Mouse (Mus musculus): ENCODE results near the gene Tap2. TPM values are rescaled to one million over a fixed set of nuclear protein-coding genes. Genes with fewer than 3 reads are reported as not detected.
"Not testable (repeated sequence)": the region's sequence is repeated elsewhere in the genome, so short reads cannot be mapped to it uniquely, and the experiment has no call there.

The Tap2 gene
- total and polyA plus RNA-seq, 3 experiments = 43.6 to 64.1 (median 55.6) TPM

DNA sequence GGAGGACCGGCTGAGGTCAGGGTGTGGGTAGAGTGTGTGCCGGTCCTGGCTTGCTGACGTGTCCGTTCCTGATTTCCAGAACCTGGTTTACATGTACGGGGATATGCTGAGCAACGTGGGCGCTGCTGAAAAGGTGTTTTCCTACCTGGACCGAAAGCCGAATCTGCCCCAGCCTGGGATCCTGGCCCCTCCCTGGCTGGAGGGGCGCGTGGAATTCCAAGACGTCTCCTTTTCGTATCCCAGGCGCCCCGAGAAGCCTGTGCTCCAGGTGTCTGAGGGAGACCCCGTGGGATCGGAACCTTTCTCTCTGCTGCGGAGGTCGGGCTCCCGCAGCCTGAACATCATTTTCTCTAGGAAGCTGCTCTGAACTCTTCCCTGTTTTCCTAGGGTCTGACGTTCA is 10.6 kb downstream of the Tap2 start:
- no peak for DNase-seq

DNA sequence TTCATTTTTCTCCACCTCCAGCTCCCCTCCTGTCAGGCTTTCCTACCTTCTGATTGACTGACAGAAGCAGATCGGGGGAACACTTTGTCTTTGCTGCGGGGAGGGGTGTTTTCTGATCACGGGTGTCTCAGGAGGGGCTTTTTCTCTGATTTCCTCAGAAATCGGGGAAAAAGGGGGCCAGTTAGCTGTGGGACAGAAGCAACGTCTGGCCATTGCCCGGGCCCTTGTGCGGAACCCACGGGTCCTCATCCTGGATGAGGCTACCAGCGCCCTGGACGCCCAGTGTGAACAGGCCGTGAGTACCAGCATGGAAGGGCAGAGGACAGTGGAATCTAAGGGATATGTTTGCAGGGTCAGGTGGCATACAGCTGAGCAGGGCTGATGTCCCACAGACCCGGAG is 11.8 kb downstream of the Tap2 start:
- DNase-seq = no peak

DNA sequence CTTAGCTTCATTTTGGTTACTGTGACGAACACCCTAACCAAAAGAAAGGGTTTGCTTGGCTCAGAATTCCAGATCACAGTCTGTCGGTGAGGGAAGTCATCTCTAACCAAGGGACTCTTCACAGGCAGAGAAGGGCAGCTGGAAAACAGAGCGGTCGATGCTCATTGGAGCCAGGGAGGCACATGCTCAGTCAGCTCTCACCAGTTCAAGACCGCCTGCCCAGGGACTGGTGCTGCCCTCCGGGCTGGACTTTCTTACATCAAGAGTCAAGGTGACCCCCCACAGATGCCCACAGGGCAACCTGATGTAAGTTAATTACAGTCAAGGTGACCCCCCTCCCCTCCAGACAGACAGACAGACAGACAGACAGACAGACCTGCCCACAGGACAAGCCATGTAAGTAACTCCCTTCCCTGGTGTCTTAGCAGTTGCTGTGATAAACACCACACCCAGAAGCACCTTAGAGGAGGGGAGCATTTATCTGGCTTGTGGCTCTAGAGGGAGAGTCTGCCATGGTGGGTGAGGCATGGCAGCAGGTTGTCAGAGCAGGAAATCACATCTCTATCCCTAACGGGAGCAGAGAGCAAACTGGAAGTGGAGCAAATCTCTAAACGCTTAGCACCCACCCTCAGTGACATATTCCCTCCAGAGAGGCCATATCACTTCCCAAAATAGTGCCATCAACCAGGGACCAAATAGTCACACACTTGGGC is 14.0 kb downstream of the Tap2 start:
- DNase-seq = no peak

DNA sequence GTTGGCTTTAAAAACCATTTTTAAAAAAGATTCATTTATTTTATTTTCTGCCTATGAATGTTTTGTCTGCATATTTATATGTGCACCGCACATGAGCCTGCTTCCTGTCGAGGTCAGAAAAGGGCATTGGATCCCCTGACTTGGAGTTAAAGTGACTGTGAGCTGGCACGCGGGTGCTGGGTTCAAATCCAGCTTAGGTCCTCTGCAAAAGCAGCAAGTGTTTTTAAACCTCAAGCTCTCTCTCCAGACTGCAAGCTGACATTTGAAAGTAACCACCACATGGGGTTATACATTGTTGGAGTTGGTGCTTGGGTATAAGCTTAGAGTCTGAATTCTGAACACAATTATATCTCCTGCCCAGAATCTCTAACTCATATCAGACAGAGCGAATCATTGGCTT is 14.7 kb downstream of the Tap2 start:
- no peak for DNase-seq

DNA sequence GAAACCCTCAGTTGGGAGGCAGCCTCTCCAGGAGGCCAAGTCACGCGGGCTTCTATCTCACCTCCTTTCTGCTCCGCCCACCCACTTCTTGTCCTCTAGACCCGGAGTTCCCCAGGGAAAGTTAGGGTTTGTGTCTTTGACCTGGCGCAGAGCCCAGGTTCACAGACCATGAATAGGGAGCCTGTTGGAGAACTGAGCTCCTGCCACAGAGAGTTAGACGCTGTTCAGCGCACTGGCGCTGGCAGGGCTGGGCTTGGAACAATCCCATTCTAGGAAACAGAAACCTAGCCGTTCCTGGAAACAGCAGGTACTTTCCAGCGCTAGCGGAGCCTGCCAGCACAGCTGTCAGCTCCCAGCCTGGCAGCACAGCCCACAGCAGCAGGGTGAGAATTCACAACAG is 15.3 kb downstream of the Tap2 start:
- peak; percentile 78 for DNase-seq

DNA sequence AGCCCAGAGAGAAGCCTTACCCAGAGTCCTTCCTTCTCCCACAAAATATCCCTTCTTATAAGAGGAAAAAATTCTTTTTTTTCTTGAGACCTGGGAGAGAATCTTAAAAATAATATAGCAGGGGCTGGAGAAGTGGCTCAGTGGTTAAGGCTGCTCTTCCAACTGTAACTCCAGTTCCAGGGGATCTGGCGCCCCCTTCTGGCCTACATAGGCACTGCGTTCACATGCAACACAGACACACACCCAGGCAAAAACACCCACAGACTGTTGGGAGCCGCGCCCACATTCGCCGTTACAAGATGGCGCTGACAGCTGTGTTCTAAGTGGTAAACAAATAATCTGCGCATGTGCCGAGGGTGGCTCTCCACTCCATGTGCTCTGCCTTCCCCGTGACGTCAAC is 15.8 kb downstream of the Tap2 start:
- peak; percentile 44 for DNase-seq

DNA sequence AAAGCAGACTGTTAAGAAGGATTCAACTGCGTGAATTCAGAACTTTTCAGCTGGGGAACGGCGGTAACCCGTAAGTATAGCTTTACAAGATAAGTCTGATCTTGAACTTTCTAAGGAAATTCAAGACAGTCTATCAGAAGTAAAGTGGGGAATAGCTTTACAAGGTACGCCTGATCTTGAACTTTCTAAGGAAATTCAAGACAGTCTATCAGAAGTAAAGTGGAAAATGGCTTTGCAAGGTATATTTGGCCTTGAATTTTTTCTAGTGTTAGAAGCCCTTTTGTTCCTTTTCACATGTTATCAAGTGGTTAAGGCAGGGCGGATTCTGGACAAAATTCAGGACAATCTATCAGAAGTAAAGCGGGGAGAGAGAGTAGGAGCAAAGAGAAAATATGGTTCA is 16.5 kb downstream of the Tap2 start:
- not testable (repeated sequence) for DNase-seq

DNA sequence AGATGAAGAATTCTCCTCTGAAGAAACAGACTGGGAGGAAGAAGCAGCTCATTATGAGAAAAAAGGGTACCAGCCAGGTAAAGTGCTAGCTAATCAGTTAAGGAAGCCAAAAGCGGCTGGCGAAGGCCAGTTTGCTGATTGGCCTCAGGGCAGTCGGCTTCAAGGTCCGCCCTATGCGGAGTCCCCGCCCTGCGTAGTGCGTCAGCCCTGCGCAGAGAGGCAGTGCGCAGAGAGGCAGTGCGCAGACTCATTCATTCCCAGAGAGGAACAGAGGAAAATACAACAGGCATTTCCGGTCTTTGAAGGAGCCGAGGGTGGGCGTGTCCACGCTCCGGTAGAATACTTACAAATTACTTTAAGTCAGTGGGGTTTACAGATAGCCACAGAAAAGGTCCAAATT is 17.1 kb downstream of the Tap2 start:
- DNase-seq = not testable (repeated sequence)

DNA sequence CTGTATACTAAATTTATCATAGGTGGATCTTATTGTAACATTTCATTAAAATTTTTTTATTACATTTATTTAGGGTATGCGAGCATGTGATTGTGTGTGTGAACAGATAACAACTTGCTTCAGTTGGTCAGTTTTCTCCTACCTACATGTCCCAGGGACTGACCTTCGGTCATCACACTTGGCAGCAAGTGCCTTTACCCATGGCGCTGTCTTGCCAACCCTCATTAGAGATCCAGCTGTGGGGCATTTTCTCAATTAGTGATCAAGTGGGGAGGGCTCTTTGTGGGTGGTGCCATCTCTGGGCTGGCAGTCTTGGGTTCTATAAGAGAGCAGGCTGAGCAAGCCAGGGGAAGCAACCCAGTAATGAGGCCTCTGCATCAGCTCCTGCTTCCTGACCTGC is 21.5 kb downstream of the Tap2 start:
- DNase-seq = no peak

DNA sequence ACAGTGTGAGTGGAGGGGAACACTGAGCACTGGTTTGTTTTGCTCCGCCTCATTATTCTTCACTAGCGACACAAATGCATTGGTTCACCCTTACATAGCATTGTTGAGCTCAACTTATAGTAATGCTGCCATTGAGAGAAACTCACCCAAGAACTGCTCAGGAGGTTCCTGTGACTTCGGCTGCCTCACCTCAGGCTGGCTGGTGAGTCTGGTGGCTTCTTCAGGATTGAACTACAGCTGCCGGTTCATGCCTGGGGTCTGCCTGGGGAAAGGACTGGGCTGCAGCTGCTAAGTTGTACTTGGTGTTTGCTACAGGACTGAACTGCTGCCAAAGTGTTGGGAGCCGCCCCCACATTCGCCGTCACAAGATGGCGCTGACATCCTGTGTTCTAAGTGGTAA is 22.1 kb downstream of the Tap2 start:
- no peak for DNase-seq

DNA sequence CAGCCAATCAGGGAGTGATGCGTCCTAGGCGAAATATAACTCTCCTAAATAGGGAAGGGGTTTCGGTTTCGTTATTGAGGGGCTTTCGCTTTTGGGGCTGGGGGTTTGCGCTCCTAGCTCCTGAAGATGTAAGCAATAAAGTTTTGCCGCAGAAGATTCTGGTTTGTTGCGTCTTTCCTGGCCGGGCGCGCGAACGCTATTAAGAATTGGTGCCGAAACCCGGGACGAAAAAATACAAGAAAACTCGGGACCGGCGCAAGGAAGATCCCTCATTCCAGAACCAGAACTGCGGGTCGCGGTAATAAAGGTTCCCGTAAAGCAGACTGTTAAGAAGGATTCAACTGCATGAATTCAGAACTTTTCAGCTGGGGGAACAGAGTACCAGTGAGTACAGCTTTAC is 22.6 kb downstream of the Tap2 start:
- not testable (repeated sequence) for DNase-seq

DNA sequence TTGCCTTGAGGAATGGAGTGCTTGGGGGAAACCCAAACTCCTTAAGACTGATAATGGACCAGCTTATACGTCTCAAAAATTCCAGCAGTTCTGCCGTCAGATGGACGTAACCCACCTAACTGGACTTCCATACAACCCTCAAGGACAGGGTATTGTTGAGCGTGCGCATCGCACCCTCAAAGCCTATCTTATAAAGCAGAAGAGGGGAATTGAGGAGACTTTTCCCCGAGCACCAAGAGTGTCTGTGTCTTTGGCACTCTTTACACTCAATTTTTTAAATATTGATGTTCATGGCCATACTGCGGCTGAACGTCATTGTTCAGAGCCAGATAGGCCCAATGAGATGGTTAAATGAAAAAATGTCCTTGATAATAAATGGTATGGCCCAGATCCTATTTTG is 27.6 kb downstream of the Tap2 start:
- DNase-seq = not testable (repeated sequence)

DNA sequence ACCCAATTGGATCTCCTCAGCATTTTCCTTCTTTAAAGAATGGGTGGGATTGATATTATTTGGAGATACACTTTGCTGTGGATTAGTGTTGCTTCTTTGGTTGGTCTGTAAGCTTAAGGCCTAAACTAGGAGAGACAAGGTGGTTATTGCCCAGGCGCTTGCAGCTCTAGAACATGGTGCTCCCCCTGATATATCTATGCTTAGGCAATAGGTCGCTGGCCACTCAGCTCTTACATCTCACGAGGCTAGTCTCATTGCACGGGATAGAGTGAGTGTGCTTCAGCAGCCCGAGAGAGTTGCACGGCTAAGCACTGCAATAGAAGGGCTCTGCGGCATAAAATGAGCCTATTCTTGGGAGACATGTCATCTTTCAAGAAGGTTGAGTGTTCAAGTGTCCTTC is 28.7 kb downstream of the Tap2 start:
- not testable (repeated sequence) for DNase-seq

DNA sequence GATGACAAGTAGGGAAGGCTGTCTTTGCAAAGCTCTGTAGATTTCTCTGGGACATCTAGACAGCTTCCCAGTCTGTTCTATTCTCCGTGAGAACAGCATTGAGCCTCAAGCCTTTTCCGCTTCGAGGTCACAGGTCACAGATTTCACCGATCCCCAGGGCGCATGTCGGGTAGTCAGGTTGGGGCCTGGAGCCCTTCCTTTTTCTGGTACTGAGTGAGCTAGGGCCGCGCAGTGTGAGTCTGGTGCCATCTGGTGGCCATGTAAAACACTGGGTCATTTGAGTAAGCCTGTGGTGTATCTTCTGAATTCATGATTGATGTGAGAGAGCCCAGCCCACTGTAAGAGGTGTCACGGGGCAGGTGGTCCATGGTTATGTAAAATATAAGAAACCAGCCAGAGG is 31.6 kb downstream of the Tap2 start:
- DNase-seq = peak; percentile 76

DNA sequence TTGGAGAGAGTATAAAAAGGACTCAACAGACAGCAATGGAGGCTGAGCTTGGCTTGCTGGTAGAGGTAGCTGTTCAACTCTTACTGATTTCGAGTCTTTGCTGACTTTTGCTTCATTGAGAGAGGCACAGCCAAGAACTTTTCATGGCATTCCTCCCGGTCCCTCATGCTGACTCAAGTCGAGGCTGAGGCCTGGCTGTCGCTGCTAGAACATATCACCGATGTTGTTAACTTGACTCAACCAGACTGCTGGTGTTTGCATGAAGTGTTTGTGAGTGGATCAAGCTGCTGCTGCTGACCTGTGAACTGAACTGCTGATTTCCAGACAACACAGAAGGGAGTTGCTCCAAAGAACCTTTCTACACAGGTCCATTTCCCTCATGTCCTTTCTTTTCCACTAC is 33.4 kb downstream of the Tap2 start:
- no peak for DNase-seq

DNA sequence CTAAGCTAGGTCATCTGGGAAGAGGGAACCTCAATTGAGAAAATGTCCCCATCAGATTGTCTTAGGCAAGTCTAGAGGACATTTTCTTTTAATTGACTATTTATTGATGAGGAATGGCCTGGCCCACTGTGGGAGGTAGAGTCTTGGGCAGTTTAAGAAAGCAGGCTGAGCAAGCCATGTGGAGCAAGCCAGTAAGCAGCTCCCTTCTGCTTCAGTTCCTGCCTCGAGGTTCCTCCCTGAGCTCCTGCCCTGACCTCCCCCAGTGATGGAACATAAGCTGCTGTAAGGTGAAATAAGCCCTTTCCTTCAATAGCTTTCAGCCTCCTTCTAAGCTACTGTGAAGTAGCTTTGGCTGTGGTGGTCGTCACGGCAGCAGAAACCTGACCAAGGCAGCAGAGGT is 34.4 kb downstream of the Tap2 start:
- DNase-seq = no peak

DNA sequence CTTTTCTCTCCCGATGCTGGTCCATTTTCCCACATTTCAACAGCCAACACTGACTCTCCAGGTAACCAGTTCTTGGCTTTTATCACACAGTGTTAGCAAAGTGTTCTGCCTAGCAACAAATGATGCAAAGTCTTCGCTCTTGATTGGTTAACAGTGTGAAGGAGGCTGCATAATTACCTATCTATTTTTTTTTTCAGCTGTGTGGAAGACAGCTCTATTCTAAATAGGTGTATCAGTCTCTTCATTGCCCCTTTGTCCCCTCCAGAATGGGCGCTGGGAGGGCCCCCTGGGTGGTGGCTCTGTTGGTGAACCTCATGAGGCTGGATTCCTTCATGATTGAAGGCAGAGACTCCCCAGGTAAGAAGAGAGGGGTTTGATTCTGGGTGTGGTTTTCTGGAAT is 35.4 kb downstream of the Tap2 start, which contains the start of gene H2-Ob:
Gene H2-Ob, plus strand, starts transcription at position 198 of the 400 bp plus-strand sequence.
- no peak for DNase-seq

DNA sequence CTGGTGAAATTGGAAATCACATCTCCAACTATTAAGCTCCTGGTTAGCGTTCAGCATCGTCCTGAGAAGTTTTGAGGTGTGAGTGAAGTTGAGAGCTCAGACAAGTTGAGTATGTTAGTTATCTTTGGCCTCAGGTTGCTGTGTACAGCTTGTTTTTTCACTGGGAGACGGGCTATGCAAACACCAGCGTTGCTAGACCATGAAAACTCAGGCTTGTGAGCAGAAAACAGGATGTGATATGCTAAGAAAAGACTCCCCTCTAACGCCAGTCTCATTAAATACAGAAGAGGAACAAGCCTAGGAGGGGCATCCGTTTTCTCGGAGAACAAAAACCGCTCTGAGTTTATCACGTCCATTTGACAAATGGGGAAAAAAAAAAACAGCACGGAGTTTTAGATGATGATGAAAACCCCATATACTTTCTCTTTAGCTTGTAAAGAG is 36.3 kb downstream of the Tap2 start:
- no peak for DNase-seq

DNA sequence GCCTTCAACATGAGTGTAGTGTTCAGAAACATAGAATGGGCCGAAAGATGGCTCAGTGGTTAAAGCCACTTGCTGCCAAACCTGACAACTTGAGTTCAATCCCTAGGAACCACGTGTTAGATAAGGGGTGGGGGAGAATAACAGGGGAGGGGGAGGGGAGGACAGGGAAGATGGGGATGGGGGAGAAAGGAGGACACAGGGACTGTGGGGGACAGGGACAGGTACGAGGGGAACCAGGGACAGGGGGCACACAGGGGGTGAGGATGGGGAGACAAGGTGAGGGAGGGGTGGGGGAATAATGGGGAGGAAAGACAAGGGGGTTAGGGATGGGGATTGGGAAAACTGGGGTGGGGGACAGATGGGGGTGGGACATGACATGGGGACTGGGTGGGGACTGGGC is 37.0 kb downstream of the Tap2 start:
- DNase-seq = no peak

DNA sequence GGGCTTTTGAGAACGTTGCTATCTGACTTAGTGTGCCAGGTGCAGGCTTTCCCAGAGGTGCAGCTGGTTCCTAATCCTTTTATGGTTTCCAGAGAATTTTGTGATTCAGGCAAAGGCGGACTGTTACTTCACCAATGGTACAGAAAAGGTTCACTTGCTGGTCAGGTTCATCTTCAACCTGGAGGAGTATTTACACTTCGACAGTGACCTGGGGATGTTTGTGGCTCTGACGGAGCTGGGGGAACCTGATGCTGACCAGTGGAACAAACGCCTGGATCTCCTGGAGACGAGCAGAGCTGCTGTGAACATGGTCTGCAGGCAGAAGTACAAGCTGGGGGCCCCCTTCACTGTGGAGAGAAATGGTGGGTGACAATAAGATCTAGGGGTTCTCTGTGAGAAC is 37.6 kb downstream of the Tap2 start:
- no peak for DNase-seq

DNA sequence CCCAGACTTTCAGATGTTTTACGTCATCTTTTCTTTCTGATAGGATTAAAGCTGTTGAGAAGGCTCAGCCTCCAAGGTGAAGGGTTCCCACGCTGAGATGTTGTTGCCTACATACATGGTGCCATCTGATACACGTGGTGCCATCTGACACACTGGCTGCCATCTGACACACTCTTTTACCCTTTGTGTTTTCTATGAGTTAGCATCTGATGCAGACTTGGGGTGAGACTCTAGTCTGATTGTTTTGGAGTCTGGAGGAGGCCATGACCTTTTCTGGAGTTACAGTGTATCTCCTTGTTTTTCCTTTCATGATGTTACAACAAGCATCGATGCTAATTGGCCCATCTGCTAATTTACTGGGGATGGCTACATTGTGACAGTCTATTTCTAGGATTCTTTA is 41.3 kb downstream of the Tap2 start:
- no peak for DNase-seq

DNA sequence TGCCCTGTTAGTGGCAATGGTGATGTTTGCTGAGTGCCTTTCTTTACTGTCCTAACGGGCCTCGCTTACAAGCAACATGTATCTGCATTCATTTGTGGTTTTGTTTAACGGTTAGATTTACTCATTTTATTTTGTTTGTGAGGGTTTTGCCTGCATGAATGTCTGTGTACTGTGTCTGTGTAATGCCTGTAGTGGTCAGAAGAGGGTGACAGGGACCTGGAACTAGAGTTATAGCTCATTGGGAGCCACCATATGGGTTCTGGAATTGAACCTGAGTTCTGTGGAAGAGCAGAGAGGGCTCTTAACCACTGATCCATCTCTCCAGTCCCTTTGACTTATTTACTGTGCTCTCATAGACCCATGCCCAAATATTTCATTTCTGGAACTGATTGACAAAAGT is 43.7 kb downstream of the Tap2 start:
- DNase-seq = no peak

DNA sequence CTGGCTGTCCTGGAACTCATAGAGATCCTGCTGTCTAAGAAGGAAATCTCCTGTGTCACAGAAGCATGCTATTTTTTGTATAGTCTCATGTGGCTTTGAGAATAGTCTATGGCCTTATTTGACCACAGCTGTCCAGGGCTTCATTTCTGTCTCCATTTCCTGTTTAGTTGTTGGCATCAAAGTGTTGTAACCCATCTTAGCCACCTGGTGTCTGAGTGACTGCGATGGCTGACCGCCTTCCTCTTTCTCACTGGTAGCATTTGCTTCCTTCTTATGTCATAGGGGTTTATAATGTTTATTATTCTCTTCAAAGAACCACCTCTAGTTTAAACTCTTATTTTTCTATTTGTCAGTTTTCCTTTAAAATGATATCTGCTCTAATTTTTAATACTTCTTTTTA is 45.4 kb downstream of the Tap2 start:
- no peak for DNase-seq

DNA sequence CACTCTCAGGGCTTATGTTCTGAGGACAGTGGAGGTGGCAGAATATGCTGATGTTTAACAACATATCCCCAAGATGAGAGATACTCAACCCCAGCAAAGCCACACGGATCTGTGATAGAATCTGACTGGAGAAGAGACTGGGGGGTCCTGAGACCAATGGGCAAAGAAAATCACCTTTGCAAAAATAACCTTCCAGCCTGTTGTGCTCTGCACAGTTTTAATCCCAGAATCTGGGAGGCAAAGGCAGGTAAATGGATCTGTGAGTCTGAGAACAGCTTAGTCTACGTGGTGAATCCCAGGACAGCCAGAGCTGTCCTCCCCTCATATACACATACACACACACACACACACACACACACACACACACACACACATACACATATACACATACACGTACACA is 46.0 kb downstream of the Tap2 start:
- DNase-seq = no peak

DNA sequence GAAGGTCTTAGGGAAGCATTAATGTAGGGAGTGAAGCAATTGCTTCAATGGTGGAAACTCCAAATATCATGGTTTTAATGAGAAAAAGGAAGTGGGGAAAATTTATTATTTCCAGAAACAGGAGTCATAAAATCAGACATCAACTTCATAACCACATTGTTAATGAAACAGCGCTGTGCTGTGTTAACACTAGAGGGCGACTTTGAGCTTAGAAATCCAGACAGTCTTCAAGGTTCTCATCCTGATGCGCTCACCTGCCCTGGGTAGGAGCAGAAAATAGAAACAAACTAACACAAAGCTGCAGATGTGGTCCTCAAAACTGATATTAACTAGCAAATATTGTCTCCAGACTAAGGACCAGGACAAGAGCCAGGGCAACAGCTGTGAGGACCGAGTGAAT is 46.6 kb downstream of the Tap2 start:
- peak; percentile 30 for DNase-seq
